Mouse (Mus musculus): ENCODE data around the gene Rnf123. TPM values are rescaled to one million over a fixed set of nuclear protein-coding genes. Genes with fewer than 3 reads are reported as not detected.

The Rnf123 gene
- polyA plus RNA-seq, 1 experiment from 2014 or later = 29.4 TPM

DNA sequence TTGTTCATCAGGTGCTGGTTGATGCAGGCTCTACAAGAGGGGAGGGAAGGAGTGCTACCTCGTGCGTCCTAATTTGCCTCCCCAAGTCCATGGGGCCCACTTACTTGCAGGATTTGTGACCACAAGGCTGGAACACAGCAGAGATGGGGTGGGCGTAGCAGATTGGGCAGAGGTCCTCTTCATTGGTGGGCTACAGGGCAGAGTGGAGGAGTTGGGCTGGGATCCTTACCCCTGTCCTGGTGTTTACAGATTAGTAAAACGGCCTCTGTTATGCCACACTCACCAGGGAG lies 31.3 kb downstream of the Rnf123 start:
- Histone ChIP-seq H3K27me3 (replicated peaks) (no peaks in the 10 kb centered on the region), H3K9ac (no peak overlapping the region), H3K9me3 (no peaks in the 10 kb centered on the region), H3K4me2 (no peak overlapping the region), H3K4me3 (no peak overlapping the region), H3K4me1 (peaks cover 46% of the 10 kb centered on the region), H3K36me3 (peaks cover 66% of the 10 kb centered on the region), H3K27ac (replicated peaks) (no peak overlapping the region)
- no peak for ATAC-seq (ENCODE audit: extremely low read depth, insufficient number of reproducible peaks, low FRiP score, low TSS enrichment)
- WGBS = 83% methylated on average over 4 of the region's 4 CpGs

DNA sequence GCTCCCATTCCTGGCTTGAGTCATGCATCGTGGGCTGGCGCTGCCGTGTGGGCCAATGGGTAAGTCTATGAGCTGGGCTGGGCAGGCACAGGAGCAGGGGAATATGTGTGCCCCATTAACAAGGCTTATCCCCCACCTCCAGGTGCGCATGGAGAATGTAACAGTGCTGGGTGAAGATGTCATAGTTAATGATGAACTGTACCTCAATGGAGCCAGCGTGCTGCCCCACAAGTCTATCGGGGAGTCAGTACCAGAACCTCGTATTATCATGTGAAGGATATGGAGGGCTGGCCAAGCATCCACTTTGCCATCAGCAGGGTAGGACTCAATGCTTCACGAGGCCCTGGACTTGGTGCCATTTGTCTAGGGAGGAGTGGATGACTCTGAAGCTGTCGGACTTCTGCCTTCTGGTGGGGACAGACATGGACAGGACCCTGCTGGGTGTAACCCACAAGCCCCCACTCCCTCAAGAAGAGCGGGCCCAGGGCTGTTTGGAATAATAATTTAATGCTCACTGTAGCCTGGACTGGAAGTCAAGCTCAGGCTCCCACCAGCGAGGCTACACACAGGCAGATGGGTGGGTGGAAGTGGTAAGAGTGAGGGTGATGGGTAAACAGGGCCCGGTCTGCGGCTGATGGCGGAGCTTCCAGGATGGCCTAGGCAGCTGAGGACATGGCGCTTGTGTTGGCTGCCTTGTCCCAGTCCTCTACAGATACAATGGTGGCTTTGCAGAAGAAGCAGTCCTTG lies 31.8 kb downstream of the Rnf123 start:
- 89% methylated on average over 15 of the region's 15 CpGs for WGBS
- ATAC-seq (ENCODE audit: extremely low read depth, insufficient number of reproducible peaks, low FRiP score, low TSS enrichment) = no peak
- Histone ChIP-seq H3K36me3 (peaks cover 66% of the 10 kb centered on the region), H3K27me3 (replicated peaks) (no peaks in the 10 kb centered on the region), H3K4me2 (no peak overlapping the region), H3K4me3 (no peak overlapping the region), H3K4me1 (peaks cover 48% of the 10 kb centered on the region), H3K9me3 (no peaks in the 10 kb centered on the region), H3K27ac (replicated peaks) (no peak overlapping the region), H3K9ac (no peak overlapping the region)

DNA sequence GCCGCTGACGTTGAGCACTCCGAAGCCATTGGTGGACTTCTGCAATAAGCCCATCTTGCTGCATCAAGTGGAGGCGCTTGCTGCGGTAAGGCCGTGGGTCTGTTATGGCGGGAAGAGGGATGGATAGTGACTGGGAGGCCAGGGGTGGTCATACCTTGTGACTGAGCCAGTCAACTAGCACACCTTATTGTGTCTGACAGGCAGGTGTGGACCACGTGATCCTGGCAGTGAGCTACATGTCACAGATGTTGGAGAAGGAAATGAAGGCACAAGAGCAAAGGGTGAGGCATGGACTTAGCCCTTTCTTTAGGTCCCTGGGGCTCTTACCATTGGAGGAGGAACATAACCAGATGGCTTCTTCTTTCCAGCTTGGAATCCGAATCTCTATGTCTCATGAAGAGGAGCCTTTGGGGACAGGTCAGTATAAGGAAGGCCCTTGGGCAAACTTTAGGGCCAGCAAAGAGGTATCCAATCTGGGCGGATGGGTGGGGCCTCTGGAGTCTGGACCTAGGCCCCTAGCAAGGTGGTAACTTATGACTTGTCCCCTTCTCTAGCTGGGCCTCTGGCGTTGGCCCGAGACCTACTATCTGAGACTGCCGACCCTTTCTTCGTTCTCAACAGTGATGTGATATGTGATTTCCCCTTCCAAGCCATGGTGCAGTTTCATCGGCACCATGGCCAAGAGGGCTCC lies 33.4 kb downstream of the Rnf123 start:
- Histone ChIP-seq H3K4me1 (peaks cover 48% of the 10 kb centered on the region), H3K4me3 (peak overlapping the region; percentile 94), H3K9ac (peak overlapping the region; percentile 92), H3K27me3 (replicated peaks) (no peaks in the 10 kb centered on the region), H3K36me3 (peaks cover 66% of the 10 kb centered on the region), H3K9me3 (no peaks in the 10 kb centered on the region), H3K4me2 (peak overlapping the region; percentile 97), H3K27ac (replicated peaks) (peak overlapping the region; percentile 73)
- ATAC-seq (ENCODE audit: extremely low read depth, insufficient number of reproducible peaks, low FRiP score, low TSS enrichment) = no peak
- WGBS = 35% methylated on average over 15 of the region's 15 CpGs

DNA sequence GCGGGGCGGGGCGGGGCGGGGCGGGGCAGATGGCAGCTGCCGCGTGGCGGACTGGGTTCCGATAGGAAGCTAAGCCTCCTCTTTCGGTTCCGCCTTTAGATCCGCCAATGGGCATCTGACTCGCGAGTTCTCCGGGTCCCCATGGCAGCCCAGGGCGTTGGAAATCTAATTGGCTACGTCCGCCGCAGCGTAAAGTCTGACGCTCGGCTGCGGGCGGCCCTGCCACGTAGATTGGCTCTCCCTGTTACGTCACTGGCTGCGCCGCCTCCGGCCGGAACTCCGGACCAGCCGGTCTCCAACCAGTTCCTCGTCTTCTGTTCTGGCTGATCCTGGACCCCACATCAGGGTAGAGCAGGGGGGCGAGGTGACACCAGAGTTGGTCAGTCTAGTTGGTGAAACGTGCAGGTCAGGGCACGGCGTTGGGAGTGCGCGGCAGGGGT lies 34.1 kb downstream of the Rnf123 start, which contains the start of gene Gmppb:
Gene Gmppb (plus strand): TSS at position 227 of the 440 bp plus-strand sequence.
- peak within 1 kb of the TSS; percentile 79 for H3K27ac ChIP-seq (replicated peaks)

DNA sequence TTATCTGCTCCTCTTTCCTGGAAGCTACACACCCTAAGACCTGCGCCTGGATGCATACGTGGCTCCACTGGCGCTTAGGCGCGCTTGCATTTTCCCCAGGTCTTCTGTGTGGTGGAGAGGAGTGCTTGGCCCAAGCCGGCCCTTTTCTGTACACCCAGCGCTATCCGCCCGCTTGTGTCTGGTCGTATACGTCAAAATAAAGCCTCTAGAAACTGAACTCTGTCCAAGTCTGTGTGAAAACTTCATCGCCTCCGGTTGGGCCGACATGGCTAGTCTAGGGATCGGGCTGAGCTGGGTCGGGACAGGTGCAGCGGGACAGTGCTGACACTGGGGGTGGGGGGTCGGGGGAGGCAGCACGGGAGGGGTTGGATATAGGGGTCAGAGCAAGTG lies 34.6 kb downstream of the Rnf123 start:
- peak; percentile 5; the same call in 1 of the 2 replicates for ATAC-seq (ENCODE audit: extremely low read depth, insufficient number of reproducible peaks, low FRiP score, low TSS enrichment)
- peak overlapping the region; percentile 81 for H3K9ac ChIP-seq
- H3K4me3 ChIP-seq = peak overlapping the region; percentile 94
- peak overlapping the region; percentile 79 for H3K27ac ChIP-seq (replicated peaks)
- no peaks in the 10 kb centered on the region for H3K9me3 ChIP-seq
- peaks cover 62% of the 10 kb centered on the region for H3K36me3 ChIP-seq
- H3K4me1 ChIP-seq = peaks cover 47% of the 10 kb centered on the region
- peak overlapping the region; percentile 97 for H3K4me2 ChIP-seq
- WGBS = 1% methylated on average over 19 of the region's 19 CpGs
- no peaks in the 10 kb centered on the region for H3K27me3 ChIP-seq (replicated peaks)

More for the DNA sequence above, 34.1 kb downstream of the Rnf123 start, which contains the start of gene Gmppb:
- H3K36me3 ChIP-seq = peaks cover 63% of the 10 kb centered on the region
- peak; percentile 90 for ATAC-seq (ENCODE audit: extremely low read depth, insufficient number of reproducible peaks, low FRiP score, low TSS enrichment)
- under 1% methylated on average over 39 of the region's 39 CpGs for WGBS
- peak within 1 kb of the TSS; percentile 97 for H3K4me2 ChIP-seq
- no peaks in the 10 kb centered on the region for H3K9me3 ChIP-seq
- H3K27me3 ChIP-seq (replicated peaks) = no peaks in the 10 kb centered on the region
- peak within 1 kb of the TSS; percentile 94 for H3K4me3 ChIP-seq
- peak within 1 kb of the TSS; percentile 92 for H3K9ac ChIP-seq
- peaks cover 48% of the 10 kb centered on the region for H3K4me1 ChIP-seq

DNA sequence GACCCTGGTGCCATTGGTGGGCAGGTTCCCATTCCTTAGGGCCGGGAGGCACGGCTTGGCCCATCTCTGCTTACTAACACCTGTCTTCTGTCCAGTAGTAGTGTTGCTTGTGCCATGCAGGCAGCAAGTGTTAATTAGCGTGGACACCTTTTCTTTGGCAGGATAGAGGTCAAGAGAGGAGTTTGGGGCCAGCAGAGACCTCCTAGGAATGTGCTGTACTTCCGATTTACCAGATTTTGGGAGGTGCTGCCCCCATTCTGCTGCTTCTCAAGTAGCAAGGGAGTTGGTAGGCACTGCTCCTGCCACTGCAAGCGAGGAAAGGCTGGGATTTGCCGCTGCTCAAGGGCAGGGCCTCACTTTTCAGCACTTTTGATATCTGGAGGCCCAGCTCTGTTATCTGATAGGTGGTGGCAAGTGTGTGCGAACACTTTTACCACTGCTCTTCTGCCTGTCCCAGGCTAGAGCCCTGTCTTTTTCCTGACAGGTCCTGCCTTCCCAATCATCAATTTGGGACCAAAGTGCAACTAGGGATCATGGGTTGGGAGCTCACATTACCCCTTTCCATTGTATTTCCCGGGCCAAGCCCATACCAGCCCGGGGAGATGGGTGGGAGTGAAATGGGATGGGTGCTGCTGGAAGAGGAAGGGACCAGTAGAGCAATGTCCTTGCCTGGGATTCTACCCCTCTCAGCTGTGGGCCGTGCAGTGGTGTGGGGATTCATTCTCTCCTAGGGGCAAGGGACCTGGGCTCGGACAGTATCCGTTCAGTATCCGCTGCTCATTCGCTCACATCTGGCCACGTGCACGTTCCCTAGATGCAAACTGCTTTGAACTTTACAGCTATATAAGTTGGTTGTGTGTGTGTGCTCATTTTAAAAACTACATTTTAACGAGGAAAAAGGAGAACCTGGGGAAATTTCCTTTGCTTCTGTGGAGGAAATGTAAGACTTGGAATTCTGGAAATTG lies 35.3 kb downstream of the Rnf123 start:
- 27% methylated on average over 17 of the region's 17 CpGs for WGBS
- H3K9ac ChIP-seq = peak overlapping the region; percentile 81
- no peaks in the 10 kb centered on the region for H3K27me3 ChIP-seq (replicated peaks)
- no peaks in the 10 kb centered on the region for H3K9me3 ChIP-seq
- H3K4me2 ChIP-seq = peak overlapping the region; percentile 97
- no peak for ATAC-seq (ENCODE audit: extremely low read depth, insufficient number of reproducible peaks, low FRiP score, low TSS enrichment)
- H3K27ac ChIP-seq (replicated peaks) = peak overlapping the region; percentile 79
- peak overlapping the region; percentile 94 for H3K4me3 ChIP-seq
- peaks cover 40% of the 10 kb centered on the region for H3K4me1 ChIP-seq
- peaks cover 65% of the 10 kb centered on the region for H3K36me3 ChIP-seq

- ATAC-seq (ENCODE audit: extremely low read depth, insufficient number of reproducible peaks, low FRiP score, low TSS enrichment) = no peak
- Histone ChIP-seq H3K9ac (peak overlapping the region; percentile 81; the same call in 1 of the 2 replicates), H3K36me3 (peaks cover 68% of the 10 kb centered on the region), H3K4me1 (peaks cover 34% of the 10 kb centered on the region), H3K4me3 (no peak overlapping the region), H3K9me3 (no peaks in the 10 kb centered on the region), H3K4me2 (no peak overlapping the region), H3K27ac (replicated peaks) (no peak overlapping the region), H3K27me3 (replicated peaks) (no peaks in the 10 kb centered on the region)
- 87% methylated on average over 4 of the region's 4 CpGs for WGBS
Observed at GRCm38 (mm10) chr9:108046582-108046981, 36.6 kb downstream of the Rnf123 start.

GRCm38 (mm10) chr9:108044751-108045492 lies 38.2 kb downstream of the Rnf123 start:
- no peak for ATAC-seq (ENCODE audit: extremely low read depth, insufficient number of reproducible peaks, low FRiP score, low TSS enrichment)
- Histone ChIP-seq H3K9ac (no peak overlapping the region), H3K27me3 (replicated peaks) (no peaks in the 10 kb centered on the region), H3K36me3 (peaks cover 68% of the 10 kb centered on the region), H3K9me3 (no peaks in the 10 kb centered on the region), H3K4me2 (no peak overlapping the region), H3K4me1 (peaks cover 24% of the 10 kb centered on the region), H3K27ac (replicated peaks) (no peak overlapping the region), H3K4me3 (no peak overlapping the region)
- 98% methylated on average over 8 of the region's 8 CpGs for WGBS

DNA sequence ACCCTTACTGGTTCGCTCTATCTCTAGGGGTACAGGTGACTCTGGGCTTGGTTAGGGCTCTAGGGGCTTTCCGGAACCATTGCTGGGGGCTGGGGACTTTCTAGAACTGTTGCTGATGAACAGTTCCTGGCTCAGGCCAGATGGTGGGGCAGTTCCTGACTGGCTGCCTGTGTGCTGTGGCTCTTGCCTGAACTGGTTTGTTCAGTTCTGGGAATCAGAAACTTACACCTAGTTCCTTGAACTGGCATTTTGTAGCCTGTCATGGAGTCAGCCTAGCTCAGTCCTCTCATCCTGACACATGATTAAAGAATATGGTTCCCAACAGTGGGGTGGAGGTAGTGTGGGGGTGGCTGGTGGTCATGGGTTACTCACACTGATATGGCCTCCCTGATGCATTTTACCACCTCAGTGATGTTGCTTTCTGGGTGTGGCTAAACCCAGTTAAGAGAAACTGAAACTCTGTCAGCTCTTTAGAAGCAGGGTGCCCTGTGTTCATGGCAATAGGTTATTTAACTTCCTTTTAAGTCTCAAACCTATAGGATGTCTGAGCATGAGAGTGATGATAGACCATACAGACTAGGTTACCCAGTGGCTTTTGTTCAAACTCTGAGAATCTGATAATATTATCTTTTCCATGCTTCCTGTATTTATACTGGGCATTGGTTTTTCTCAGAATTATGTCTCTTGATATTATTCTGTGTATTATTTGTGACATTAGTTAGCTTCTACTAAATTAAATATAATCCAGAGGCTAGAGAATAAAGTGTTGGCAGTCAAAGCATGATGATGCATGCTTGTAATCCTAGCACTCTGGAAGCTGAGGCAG lies 47.6 kb downstream of the Rnf123 start:
- no peak overlapping the region for H3K4me3 ChIP-seq
- H3K4me1 ChIP-seq = no peaks in the 10 kb centered on the region
- no peak overlapping the region for H3K9ac ChIP-seq
- peaks cover 71% of the 10 kb centered on the region for H3K36me3 ChIP-seq
- no peak overlapping the region for H3K27ac ChIP-seq (replicated peaks)
- ATAC-seq (ENCODE audit: extremely low read depth, insufficient number of reproducible peaks, low FRiP score, low TSS enrichment) = no peak
- H3K27me3 ChIP-seq (replicated peaks) = no peaks in the 10 kb centered on the region
- H3K4me2 ChIP-seq = no peak overlapping the region
- 96% methylated on average over 2 of the region's 2 CpGs for WGBS
- no peaks in the 10 kb centered on the region for H3K9me3 ChIP-seq

DNA sequence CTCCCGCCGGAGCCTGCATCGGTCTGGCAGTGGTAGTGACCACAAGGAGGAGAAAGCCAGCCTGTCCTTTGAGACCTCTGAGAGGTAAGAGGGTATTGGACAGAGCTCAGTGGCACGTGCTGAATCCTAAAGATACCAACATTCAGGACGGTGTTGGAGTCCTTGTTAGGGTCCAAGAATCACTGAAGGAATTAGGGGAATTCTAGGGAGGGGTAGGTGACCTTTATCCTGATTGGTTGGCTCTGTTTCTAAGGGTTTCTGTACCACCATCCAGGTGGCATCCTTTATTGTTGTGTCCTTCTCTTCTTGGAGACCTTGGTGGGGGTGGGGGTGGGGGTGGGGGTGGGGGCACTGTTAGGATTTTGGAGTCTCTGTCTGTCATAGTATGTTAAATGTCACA lies 51.0 kb downstream of the Rnf123 start:
- WGBS = 86% methylated on average over 5 of the region's 5 CpGs
- ATAC-seq (ENCODE audit: extremely low read depth, insufficient number of reproducible peaks, low FRiP score, low TSS enrichment) = no peak

More for the DNA sequence above, 51.0 kb downstream of the Rnf123 start:
- H3K27me3 ChIP-seq (replicated peaks) = no peaks in the 10 kb centered on the region
- no peak overlapping the region for H3K27ac ChIP-seq (replicated peaks)
- H3K4me2 ChIP-seq = no peak overlapping the region
- no peaks in the 10 kb centered on the region for H3K4me1 ChIP-seq
- peaks cover 4% of the 10 kb centered on the region; the same call in 1 of the 2 replicates for H3K9me3 ChIP-seq
- no peak overlapping the region for H3K4me3 ChIP-seq
- H3K9ac ChIP-seq = no peak overlapping the region
- peaks cover 63% of the 10 kb centered on the region for H3K36me3 ChIP-seq
